Mouse (Mus musculus) stomach, postnatal 0 days (tissue): ENCODE data around the gene Nap1l2.

Source experiments
- CTCF ChIP-seq: IDR thresholded peaks from 2 replicates; pipeline ENCODE4 v1.5.1; 2016; ENCODE audit warnings: antibody characterized with exemption, low read depth, mild to moderate bottlenecking, moderate library complexity
- EP300 ChIP-seq: optimal IDR thresholded peaks from 2 replicates; pipeline ENCODE3; 2016; ENCODE audit warnings: antibody characterized with exemption

- TF ChIP-seq CTCF (no peak), EP300 (no peak)
Observed at GRCm38 (mm10) chrX:103156134-103156533, 30.3 kb downstream of the Nap1l2 start.
